Mouse (Mus musculus) cerebellum, adult 2 months (tissue): Measurements from ENCODE around the gene Amigo1.

Experiments
- CTCF ChIP-seq: fragments of 200-500 bp; IDR thresholded peaks from 2 replicates; pipeline ENCODE4 v1.5.1; 2011; ENCODE audit warnings: low read depth, mild to moderate bottlenecking, control low read depth, low read length, moderate library complexity, borderline replicate concordance; ENCODE audit not compliant: insufficient read depth
- POLR2A ChIP-seq: fragments of 200-500 bp; IDR thresholded peaks from 2 replicates; pipeline ENCODE4 v1.6.1; 2011; ENCODE audit warnings: low read length, control low read depth, borderline replicate concordance; ENCODE audit not compliant: insufficient read depth

DNA sequence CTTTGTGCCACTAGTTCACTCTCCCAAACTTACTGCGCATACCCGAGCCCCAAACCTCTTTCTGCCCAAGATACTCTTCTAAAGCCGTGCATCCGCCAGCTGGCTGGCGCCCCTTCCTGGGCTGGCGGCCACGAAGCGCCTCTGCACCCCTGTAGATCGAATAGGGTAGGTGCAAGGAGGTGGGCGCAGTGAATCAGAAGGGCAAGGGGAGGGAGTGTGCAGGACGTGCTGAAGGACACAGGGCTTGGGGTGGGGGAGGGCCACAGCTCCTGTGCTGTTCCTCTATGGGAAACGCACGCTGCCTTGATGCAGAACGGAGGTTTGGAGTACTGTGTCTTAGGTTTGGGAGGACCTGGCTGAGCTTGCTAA, 24.6 kb downstream of the Amigo1 start, which contains the start of gene Atxn7l2:
- TF ChIP-seq CTCF = no peak; the same call in 1 of the 2 replicates
- TF ChIP-seq POLR2A = no peak
